Mouse (Mus musculus) thymus, adult 2 months (tissue): ENCODE results near the gene Bpifc.

Experiments
- CTCF ChIP-seq: fragments of 200-500 bp; IDR thresholded peaks from 2 replicates; pipeline ENCODE4 v1.5.1; 2012; ENCODE audit warnings: mild to moderate bottlenecking, control low read depth, low read length, moderate library complexity, borderline replicate concordance; ENCODE audit not compliant: control insufficient read depth, poor library complexity, insufficient read depth; ENCODE audit errors: extremely low read depth
- POLR2A ChIP-seq: fragments of 200-500 bp; IDR thresholded peaks from 2 replicates; pipeline ENCODE4 v1.6.1; 2012; ENCODE audit warnings: mild to moderate bottlenecking, low read length, control low read depth, moderate library complexity; ENCODE audit not compliant: control insufficient read depth, poor library complexity, insufficient read depth; ENCODE audit errors: extremely low read depth

- TF ChIP-seq CTCF, result no peak
- no peak for TF ChIP-seq POLR2A
Measured at GRCm38 (mm10) chr10:86011172-86011571, 523 bp downstream of the Bpifc start.
